Mouse (Mus musculus) embryonic facial prominence, embryonic 11.5 days (tissue): ENCODE results near the gene Cfl2. TPM values are rescaled to one million over a fixed set of nuclear protein-coding genes. Genes with fewer than 3 reads are reported as not detected.
"Not testable (repeated sequence)": the region's sequence is repeated elsewhere in the genome, so short reads cannot be mapped to it uniquely, and the experiment has no call there.

Experiments
- ATAC-seq: fragments of 200-750 bp; cut with Nextera tagmentation; replicated peaks from 2 replicates; pipeline ENCODE4 v1.8.0; 2017; ENCODE audit warnings: low read depth; ENCODE audit not compliant: insufficient number of reproducible peaks, low FRiP score, low TSS enrichment
- DNase-seq: peaks from one replicate; pipeline ENCODE4 v3.0.0-alpha.2; 2015; ENCODE audit warnings: low spot score
- H3K27ac ChIP-seq: fragments of 300-500 bp; sonication (generic); replicated peaks from 2 replicates; pipeline ENCODE4 v1.5.1; 2014; ENCODE audit warnings: mild to moderate bottlenecking, low read depth, low read length, control low read depth
- H3K27me3 ChIP-seq: fragments of 300-500 bp; sonication (generic); 2 replicates; pipeline ENCODE4 v1.6.1; 2014; ENCODE audit warnings: mild to moderate bottlenecking, low read length, moderate library complexity, mixed read lengths; ENCODE audit not compliant: control insufficient read depth, insufficient read depth
- H3K36me3 ChIP-seq: fragments of 300-500 bp; sonication (generic); replicated peaks from 2 replicates; pipeline ENCODE4 v1.6.1; 2014; ENCODE audit warnings: low read depth, mild to moderate bottlenecking, low read length, moderate library complexity, mixed read lengths; ENCODE audit not compliant: control insufficient read depth, insufficient read depth
- H3K4me1 ChIP-seq: fragments of 300-500 bp; sonication (generic); 2 replicates; pipeline ENCODE4 v1.6.1; 2014; ENCODE audit warnings: low read length, mixed read lengths; ENCODE audit not compliant: control insufficient read depth, insufficient read depth
- H3K4me2 ChIP-seq: fragments of 300-500 bp; sonication (generic); 2 replicates; pipeline ENCODE4 v1.6.1; 2014; ENCODE audit warnings: low read depth, mild to moderate bottlenecking, control low read depth, low read length, moderate library complexity
- H3K4me3 ChIP-seq: fragments of 300-500 bp; sonication (generic); 2 replicates; pipeline ENCODE4 v1.5.1; 2014; ENCODE audit warnings: low read depth, low read length, control low read depth
- H3K9ac ChIP-seq: fragments of 300-500 bp; sonication (generic); replicated peaks from 2 replicates; pipeline ENCODE4 v1.6.1; 2014; ENCODE audit warnings: mild to moderate bottlenecking, control low read depth, low read length
- H3K9me3 ChIP-seq: fragments of 300-500 bp; sonication (generic); replicated peaks from 2 replicates; pipeline ENCODE4 v1.6.1; 2016; ENCODE audit warnings: mild to moderate bottlenecking, low read length, inconsistent platforms, mixed read lengths; ENCODE audit not compliant: control insufficient read depth
- WGBS: fragments of 180-500 bp; shearing (Covaris S2); extraction: QIAGEN DNeasy Blood & Tissue Kit; methylation state at CpG from one replicate; pipeline ENCODE4 v1.1.7; 2014; 5-methylcytosine and 5-hydroxymethylcytosine counted together
- polyA plus RNA-seq: library from polyadenylated mRNA; unstranded; fragments of >200 nt; fragmentation: Nextera tagmentation; extraction: Ambion mirVana; gene quantifications from 2 replicates; pipeline ENCODE4 v1.2.1, GENCODE M21; 2014

Gene Cfl2
- polyA plus RNA-seq: 211 and 222 TPM in 2 replicates

GRCm38 (mm10) chr12:54862606-54863535 lies at the start of gene Cfl2:
Gene Cfl2 (minus strand): TSS chr12:54862877.
- H3K4me1 ChIP-seq: no peaks in the 10 kb centered on the region
- peak within 1 kb of the TSS; percentile 59 for H3K4me2 ChIP-seq
- H3K9ac ChIP-seq: peak within 1 kb of the TSS; percentile 99
- WGBS: 1% methylated on average over 71 of the region's 82 CpGs
- peak; percentile 91 for ATAC-seq
- no peaks in the 10 kb centered on the region for H3K9me3 ChIP-seq
- H3K27ac ChIP-seq: peak within 1 kb of the TSS; percentile 98
- H3K4me3 ChIP-seq: peak within 1 kb of the TSS; percentile 96
- no peaks in the 10 kb centered on the region for H3K36me3 ChIP-seq
- H3K27me3 ChIP-seq: no peaks in the 10 kb centered on the region
- peak; percentile 84 for DNase-seq

GRCm38 (mm10) chr12:54910387-54910786 lies 47.7 kb upstream of the Cfl2 start:
- 86% methylated on average over 3 of the region's 3 CpGs for WGBS

GRCm38 (mm10) chr12:54892559-54892958 lies 29.9 kb upstream of the Cfl2 start:
- not testable (repeated sequence) for H3K4me3 ChIP-seq, H3K9me3 ChIP-seq, H3K9ac ChIP-seq, DNase-seq, H3K27ac ChIP-seq, H3K27me3 ChIP-seq, H3K4me2 ChIP-seq, H3K4me1 ChIP-seq, ATAC-seq, H3K36me3 ChIP-seq
- 30% methylated on average over 1 of the region's 2 CpGs for WGBS

More at GRCm38 (mm10) chr12:54910387-54910786, 47.7 kb upstream of the Cfl2 start:
- Histone ChIP-seq H3K36me3 (peaks cover 2% of the 10 kb centered on the region; the same call in 1 of the 2 replicates), H3K9me3 (no peaks in the 10 kb centered on the region), H3K9ac (no peak overlapping the region), H3K4me1 (no peaks in the 10 kb centered on the region), H3K27me3 (no peaks in the 10 kb centered on the region), H3K27ac (no peak overlapping the region), H3K4me3 (no peak overlapping the region), H3K4me2 (no peak overlapping the region)
- ATAC-seq: no peak
- no peak for DNase-seq

GRCm38 (mm10) chr12:54890426-54890825 lies 27.7 kb upstream of the Cfl2 start:
- DNase-seq: no peak
- Histone ChIP-seq H3K27ac (no peak overlapping the region), H3K4me1 (no peaks in the 10 kb centered on the region), H3K4me2 (no peak overlapping the region), H3K27me3 (no peaks in the 10 kb centered on the region), H3K9ac (no peak overlapping the region), H3K9me3 (no peaks in the 10 kb centered on the region), H3K36me3 (no peaks in the 10 kb centered on the region), H3K4me3 (no peak overlapping the region)
- WGBS: 89% methylated on average over 2 of the region's 2 CpGs
- no peak for ATAC-seq

- Histone ChIP-seq H3K27ac (no peak overlapping the region), H3K4me2 (no peak overlapping the region), H3K9me3 (no peaks in the 10 kb centered on the region), H3K4me1 (no peaks in the 10 kb centered on the region), H3K4me3 (no peak overlapping the region), H3K27me3 (no peaks in the 10 kb centered on the region), H3K36me3 (no peaks in the 10 kb centered on the region), H3K9ac (no peak overlapping the region)
- 82% methylated on average over 4 of the region's 4 CpGs for WGBS
- ATAC-seq (no peak), DNase-seq (no peak)
These were observed 25.0 kb upstream of the Cfl2 start for GRCm38 (mm10) chr12:54887580-54888127.

GRCm38 (mm10) chr12:54879630-54880029 lies 17.0 kb upstream of the Cfl2 start:
- Histone ChIP-seq H3K4me1 (no peaks in the 10 kb centered on the region), H3K9ac (no peak overlapping the region), H3K9me3 (no peaks in the 10 kb centered on the region), H3K27ac (no peak overlapping the region), H3K4me3 (no peak overlapping the region), H3K27me3 (no peaks in the 10 kb centered on the region), H3K4me2 (no peak overlapping the region), H3K36me3 (no peaks in the 10 kb centered on the region)
- ATAC-seq (no peak), DNase-seq (peak; percentile 80)
- WGBS: 17% methylated on average over 6 of the region's 6 CpGs

GRCm38 (mm10) chr12:54879211-54879610 lies 16.5 kb upstream of the Cfl2 start:
- Histone ChIP-seq H3K4me2 (no peak overlapping the region), H3K4me3 (no peak overlapping the region), H3K9me3 (no peaks in the 10 kb centered on the region), H3K4me1 (no peaks in the 10 kb centered on the region), H3K36me3 (no peaks in the 10 kb centered on the region), H3K9ac (no peak overlapping the region), H3K27ac (no peak overlapping the region), H3K27me3 (no peaks in the 10 kb centered on the region)
- no peak for ATAC-seq
- DNase-seq: no peak
- 69% methylated on average over 5 of the region's 5 CpGs for WGBS

GRCm38 (mm10) chr12:54877875-54878274 lies 15.2 kb upstream of the Cfl2 start:
- Histone ChIP-seq H3K9me3 (no peaks in the 10 kb centered on the region), H3K27me3 (no peaks in the 10 kb centered on the region), H3K4me3 (no peak overlapping the region), H3K9ac (no peak overlapping the region), H3K4me1 (no peaks in the 10 kb centered on the region), H3K36me3 (no peaks in the 10 kb centered on the region), H3K27ac (no peak overlapping the region), H3K4me2 (no peak overlapping the region)
- no peak for ATAC-seq
- 89% methylated on average over 1 of the region's 1 CpGs for WGBS
- DNase-seq: no peak
